Mouse (Mus musculus) cerebellum, adult 2 months (tissue): ENCODE results near the gene Sugp2. TPM values are rescaled to one million over a fixed set of nuclear protein-coding genes. Genes with fewer than 3 reads are reported as not detected.

Experiments
- DNase-seq, 2 experiments: peaks; one replicate each; pipeline ENCODE4 v3.0.0; 2021
- H3K27ac ChIP-seq: fragments of 200-500 bp; 2 replicates; pipeline ENCODE4 v1.5.1; 2012; ENCODE audit warnings: low read length, control low read depth, inconsistent platforms; ENCODE audit not compliant: insufficient read depth
- H3K27me3 ChIP-seq: fragments of 200-500 bp; 2 replicates; pipeline ENCODE4 v1.6.1; 2012; ENCODE audit warnings: inconsistent platforms, mild to moderate bottlenecking, low read length, moderate library complexity; ENCODE audit not compliant: control insufficient read depth, insufficient read depth
- H3K4me1 ChIP-seq: fragments of 200-500 bp; 2 replicates; pipeline ENCODE4 v1.6.1; 2011; ENCODE audit warnings: low read length; ENCODE audit not compliant: control insufficient read depth, insufficient read depth
- H3K4me3 ChIP-seq: fragments of 200-500 bp; replicated peaks from 2 replicates; pipeline ENCODE3; 2011; ENCODE audit warnings: mild to moderate bottlenecking, low read depth, low read length, control low read depth; ENCODE audit not compliant: insufficient read depth
- CTCF ChIP-seq: fragments of 200-500 bp; IDR thresholded peaks from 2 replicates; pipeline ENCODE4 v1.5.1; 2011; ENCODE audit warnings: low read depth, mild to moderate bottlenecking, control low read depth, low read length, moderate library complexity, borderline replicate concordance; ENCODE audit not compliant: insufficient read depth
- POLR2A ChIP-seq: fragments of 200-500 bp; IDR thresholded peaks from 2 replicates; pipeline ENCODE4 v1.6.1; 2011; ENCODE audit warnings: low read length, control low read depth, borderline replicate concordance; ENCODE audit not compliant: insufficient read depth
- WGBS: fragments of 180-500 bp; shearing (Covaris S2); methylation state at CpG from one replicate; pipeline ENCODE4 v1.1.7; 2018; 5-methylcytosine and 5-hydroxymethylcytosine counted together
- polyA plus RNA-seq: library from polyadenylated mRNA; depleted of rRNA; stranded (reverse); fragments of >200 nt; gene quantifications from 2 replicates; pipeline ENCODE4 v1.2.3, GENCODE M21; 2012

Sugp2 gene
- polyA plus RNA-seq, 1 experiment, result 102 TPM

DNA sequence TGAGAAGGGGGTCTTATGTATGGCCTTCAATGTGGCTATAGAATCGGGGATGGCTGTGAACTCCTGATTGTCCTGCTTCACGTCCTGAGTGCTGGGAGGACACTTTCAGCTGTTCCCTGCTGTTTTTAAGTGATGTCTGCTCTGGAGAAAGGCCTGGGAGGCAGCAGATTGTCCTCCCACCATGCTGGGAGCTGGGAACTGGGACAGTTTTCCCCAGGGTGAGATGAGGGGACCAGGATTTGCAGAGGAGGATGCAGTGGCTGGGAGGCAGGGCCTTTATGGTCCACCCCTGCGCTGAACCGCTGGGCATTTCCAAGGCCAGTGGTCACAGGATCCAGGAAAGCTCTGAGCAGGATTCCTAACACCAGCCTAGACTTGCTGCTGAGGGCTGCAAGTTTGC lies 31.0 kb upstream of the Sugp2 start:
- Histone ChIP-seq H3K27me3 (no peaks in the 10 kb centered on the region), H3K4me1 (peaks cover 42% of the 10 kb centered on the region), H3K27ac (no peak overlapping the region), H3K4me3 (no peak overlapping the region)
- no peak for TF ChIP-seq POLR2A
- TF ChIP-seq CTCF, result no peak
- WGBS, result 66% methylated on average over 4 of the region's 4 CpGs
- DNase-seq, result no peak

DNA sequence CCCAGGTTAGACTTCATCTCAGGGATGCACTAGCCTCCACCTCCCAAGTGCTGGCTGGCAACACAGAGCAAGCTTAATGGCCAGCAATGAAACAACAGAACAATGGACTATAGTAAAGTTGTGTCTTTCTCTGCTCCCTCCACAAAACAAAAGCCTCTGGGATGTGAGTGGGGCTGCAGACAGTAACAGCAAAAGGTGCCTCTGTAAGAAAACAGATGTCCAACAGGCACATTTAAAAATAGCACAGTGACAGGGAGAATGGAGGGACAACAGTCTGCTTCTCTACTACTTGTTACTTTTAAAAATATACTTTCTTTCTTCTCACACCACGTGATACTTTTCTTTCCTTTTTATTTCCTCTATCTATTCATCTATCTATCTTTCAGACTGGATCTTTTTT lies 29.3 kb upstream of the Sugp2 start:
- 71% methylated on average over 1 of the region's 1 CpGs for WGBS
- H3K4me1 ChIP-seq, result peaks cover 37% of the 10 kb centered on the region
- H3K27ac ChIP-seq, result no peak overlapping the region
- TF ChIP-seq CTCF (no peak), POLR2A (no peak)
- no peak for DNase-seq
- H3K4me3 ChIP-seq, result no peak overlapping the region
- no peaks in the 10 kb centered on the region for H3K27me3 ChIP-seq

DNA sequence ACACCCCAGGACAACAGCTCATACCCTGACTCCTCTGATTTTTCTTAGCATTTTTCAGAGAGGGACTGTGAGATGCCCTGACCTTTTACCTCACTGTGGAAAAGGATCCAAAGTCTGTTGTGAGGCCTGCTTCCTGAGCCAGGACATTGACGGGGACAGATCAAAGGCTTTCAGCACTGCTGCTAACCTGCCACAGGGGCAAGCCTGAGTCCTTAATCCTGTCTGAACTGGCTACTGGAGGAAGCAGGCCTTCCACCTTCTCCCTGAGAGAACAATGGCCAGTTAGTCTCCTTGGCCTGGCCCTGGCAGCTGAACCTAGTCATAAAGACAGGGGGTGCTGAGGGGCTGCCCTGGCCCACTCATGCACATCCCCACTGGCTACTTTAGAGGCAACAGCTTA lies 25.9 kb upstream of the Sugp2 start:
- no peak overlapping the region for H3K27ac ChIP-seq
- no peak for DNase-seq
- 81% methylated on average over 1 of the region's 1 CpGs for WGBS
- H3K27me3 ChIP-seq, result no peaks in the 10 kb centered on the region
- no peak overlapping the region for H3K4me3 ChIP-seq
- no peak for TF ChIP-seq POLR2A
- no peak for TF ChIP-seq CTCF
- peaks cover 9% of the 10 kb centered on the region for H3K4me1 ChIP-seq

DNA sequence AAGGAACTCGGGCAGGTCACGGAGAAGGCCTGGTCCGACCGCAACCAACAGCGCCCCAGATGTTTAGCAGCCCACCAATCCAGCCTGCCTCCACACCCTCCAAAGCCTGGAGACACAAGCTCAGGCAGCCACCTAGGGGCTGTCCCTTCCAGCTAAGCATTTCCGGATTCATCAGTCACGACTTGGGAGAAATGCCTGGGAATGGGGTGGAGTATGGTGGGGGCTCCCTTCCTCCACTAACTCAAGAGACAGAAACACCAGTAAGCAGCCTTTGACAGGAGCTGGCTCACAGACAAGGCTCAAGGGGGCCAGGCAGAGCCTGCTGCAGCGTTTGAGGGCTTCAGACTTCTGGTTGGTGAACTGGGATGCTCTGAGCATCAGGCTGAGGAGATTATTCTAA lies 23.5 kb upstream of the Sugp2 start:
- Histone ChIP-seq H3K27me3 (no peaks in the 10 kb centered on the region), H3K4me1 (peaks cover 5% of the 10 kb centered on the region), H3K27ac (no peak overlapping the region), H3K4me3 (no peak overlapping the region)
- no peak for TF ChIP-seq POLR2A
- no peak for TF ChIP-seq CTCF
- 39% methylated on average over 8 of the region's 8 CpGs for WGBS
- no peak for DNase-seq

DNA sequence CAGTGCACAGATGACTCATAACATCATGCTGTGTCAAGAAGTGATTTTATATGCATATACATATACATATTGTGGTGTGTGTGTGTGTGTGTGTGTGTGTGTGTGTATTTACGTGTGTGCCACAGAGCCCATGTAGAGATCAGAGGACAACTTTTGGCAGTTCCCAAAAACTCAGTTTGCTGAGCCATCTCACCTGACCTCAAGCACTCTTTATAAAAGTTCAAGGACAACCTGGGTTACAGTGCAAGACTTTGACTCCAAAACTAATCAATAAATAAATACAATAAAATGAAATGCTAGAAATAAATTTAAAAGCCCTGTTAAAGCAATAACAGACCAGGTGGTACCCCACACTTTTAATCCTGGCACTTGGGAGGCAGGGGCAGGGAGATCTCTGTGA lies 22.8 kb upstream of the Sugp2 start:
- DNase-seq, result no peak
- H3K27me3 ChIP-seq, result no peaks in the 10 kb centered on the region
- no peak for TF ChIP-seq CTCF
- TF ChIP-seq POLR2A, result no peak
- no peak overlapping the region for H3K27ac ChIP-seq
- peaks cover 5% of the 10 kb centered on the region for H3K4me1 ChIP-seq
- 55% methylated on average over 1 of the region's 1 CpGs for WGBS
- H3K4me3 ChIP-seq, result peak overlapping the region; percentile 70

DNA sequence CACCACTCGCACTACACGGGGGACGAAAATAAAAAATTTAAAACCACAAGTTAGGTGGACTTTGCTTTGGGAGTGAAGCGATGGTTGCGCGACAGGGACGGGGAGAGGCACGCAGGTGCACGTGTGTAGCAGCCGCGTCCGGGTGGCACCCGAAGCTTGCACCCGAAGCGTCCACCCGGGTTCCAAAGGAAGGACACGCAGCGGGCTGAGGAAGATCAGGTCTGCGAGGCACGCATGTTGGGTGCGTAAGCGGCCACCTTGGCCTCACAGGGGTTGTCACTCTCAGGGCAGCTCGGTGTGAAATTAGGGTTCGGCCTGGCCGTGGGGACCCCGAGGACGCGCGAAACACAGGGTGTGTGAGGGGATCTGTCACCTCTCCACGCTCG lies 22.3 kb upstream of the Sugp2 start:
- Histone ChIP-seq H3K27me3 (no peaks in the 10 kb centered on the region), H3K27ac (peak overlapping the region; percentile 40), H3K4me3 (peak overlapping the region; percentile 70), H3K4me1 (peaks cover 9% of the 10 kb centered on the region)
- DNase-seq, result no peak
- TF ChIP-seq CTCF (no peak), POLR2A (no peak)
- WGBS, result 1% methylated on average over 31 of the region's 31 CpGs

DNA sequence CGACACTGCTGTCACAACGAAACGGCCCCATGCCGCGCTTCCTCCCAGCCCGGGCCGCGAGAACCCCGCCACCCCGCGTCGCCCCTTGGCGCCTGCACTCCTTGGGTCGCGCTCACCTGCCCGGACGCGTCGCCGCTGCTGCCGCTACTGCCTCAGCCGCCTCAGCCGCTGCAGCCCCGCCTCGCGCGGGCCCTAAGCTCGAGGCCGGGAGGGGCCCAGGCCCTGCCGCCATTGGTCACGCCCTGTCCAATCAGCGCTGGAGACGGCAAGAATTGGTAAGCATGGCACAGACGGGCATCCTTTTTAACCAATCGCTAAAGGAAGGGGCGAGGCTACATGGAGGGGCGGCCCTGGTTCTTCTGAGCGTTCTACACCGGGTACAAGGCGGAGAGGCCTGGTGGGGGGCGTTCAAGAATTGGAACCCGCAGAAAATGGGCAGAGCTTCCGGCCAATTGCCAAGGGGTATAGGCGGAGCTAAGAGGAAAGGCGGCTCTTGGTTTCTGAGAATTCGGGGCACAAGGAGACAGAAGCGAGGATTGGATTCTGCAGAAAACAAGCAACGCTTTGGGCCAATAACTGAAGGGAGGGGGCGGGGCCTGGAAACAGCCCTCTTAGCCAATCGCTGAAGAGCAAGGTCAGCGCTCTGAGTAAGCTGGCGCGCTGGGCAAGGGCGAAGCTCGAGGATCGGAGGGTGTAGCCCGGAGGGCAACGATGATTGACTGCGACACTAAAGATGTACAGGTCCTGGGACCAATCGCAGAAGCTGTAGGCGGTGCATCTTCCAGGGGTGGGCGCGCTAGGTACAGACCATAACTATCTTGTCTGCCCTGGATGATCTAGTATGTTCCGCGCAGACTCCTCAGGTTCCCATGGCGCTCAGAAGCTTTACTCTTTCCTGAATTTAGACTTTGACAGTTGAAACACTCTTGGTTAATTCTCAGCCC lies 21.6 kb upstream of the Sugp2 start, which contains the start of gene Slc25a42:
TSS of gene Slc25a42 (minus strand) at position 194 of the 944 bp plus-strand sequence.
- Histone ChIP-seq H3K27me3 (no peaks in the 10 kb centered on the region), H3K27ac (peak within 1 kb of the TSS; percentile 40), H3K4me3 (peak within 1 kb of the TSS; percentile 70), H3K4me1 (peaks cover 9% of the 10 kb centered on the region)
- under 1% methylated on average over 66 of the region's 66 CpGs for WGBS
- DNase-seq, result peak; percentile 98 to 100
- peak; percentile 89 for TF ChIP-seq POLR2A
- no peak for TF ChIP-seq CTCF

DNA sequence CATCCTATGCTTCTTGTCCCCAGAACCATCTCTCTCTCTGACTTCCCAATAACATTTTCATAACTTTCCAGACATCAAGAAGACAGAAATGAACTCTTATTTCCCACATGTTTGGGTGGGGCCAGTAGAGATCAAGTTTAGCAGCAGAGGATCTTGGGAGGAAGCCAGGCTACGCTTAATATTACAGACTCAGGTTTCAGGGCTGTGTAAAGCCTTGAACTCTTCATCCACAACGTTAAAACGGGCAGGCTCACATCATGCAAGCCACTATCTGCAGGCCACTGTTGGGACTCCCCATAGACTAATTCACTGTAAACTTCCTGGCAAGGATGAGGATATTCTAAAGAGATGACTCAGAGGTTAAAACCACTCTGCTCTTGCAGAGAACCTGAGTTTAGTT lies 19.6 kb upstream of the Sugp2 start:
- no peak overlapping the region for H3K4me3 ChIP-seq
- no peak for TF ChIP-seq POLR2A
- no peak for TF ChIP-seq CTCF

More for the DNA sequence above, 19.6 kb upstream of the Sugp2 start:
- 71% methylated on average over 3 of the region's 3 CpGs for WGBS
- peaks cover 9% of the 10 kb centered on the region for H3K4me1 ChIP-seq
- no peaks in the 10 kb centered on the region for H3K27me3 ChIP-seq
- no peak for DNase-seq
- H3K27ac ChIP-seq, result no peak overlapping the region
